Mouse (Mus musculus) kidney, embryonic 15.5 days (tissue): ENCODE results near the gene Ntpcr. TPM values are rescaled to one million over a fixed set of nuclear protein-coding genes. Genes with fewer than 3 reads are reported as not detected.
A peak's percentile ranks its signal among the peaks of the same experiment; 100 is the strongest.

Experiments
- ATAC-seq: fragments of 200-750 bp; cut with Nextera tagmentation; replicated peaks from 2 replicates; pipeline ENCODE4 v1.8.0; 2017; ENCODE audit warnings: moderate TSS enrichment; ENCODE audit not compliant: low FRiP score
- H3K27ac ChIP-seq: fragments of 300-500 bp; sonication (generic); 2 replicates; pipeline ENCODE4 v1.5.1; 2015; ENCODE audit warnings: mild to moderate bottlenecking, inconsistent platforms
- H3K27me3 ChIP-seq: fragments of 300-500 bp; sonication (generic); 2 replicates; pipeline ENCODE4 v1.6.1; 2015; ENCODE audit warnings: inconsistent platforms
- H3K36me3 ChIP-seq: fragments of 300-500 bp; sonication (generic); 2 replicates; pipeline ENCODE4 v1.6.1; 2015; ENCODE audit warnings: inconsistent platforms
- H3K4me1 ChIP-seq: fragments of 300-500 bp; sonication (generic); 2 replicates; pipeline ENCODE4 v1.6.1; 2015; ENCODE audit warnings: inconsistent platforms
- H3K4me2 ChIP-seq: fragments of 300-500 bp; sonication (generic); 2 replicates; pipeline ENCODE4 v1.6.1; 2015; ENCODE audit warnings: moderate library complexity, mild to moderate bottlenecking, inconsistent platforms
- H3K4me3 ChIP-seq: fragments of 300-500 bp; sonication (generic); replicated peaks from 2 replicates; pipeline ENCODE4 v1.5.1; 2015; ENCODE audit warnings: mild to moderate bottlenecking, inconsistent platforms
- H3K9ac ChIP-seq: fragments of 300-500 bp; sonication (generic); 2 replicates; pipeline ENCODE4 v1.6.1; 2015; ENCODE audit warnings: mild to moderate bottlenecking, inconsistent platforms
- H3K9me3 ChIP-seq: fragments of 300-500 bp; sonication (generic); replicated peaks from 2 replicates; pipeline ENCODE4 v1.6.1; 2016; ENCODE audit warnings: inconsistent platforms
- WGBS: fragments of 180-500 bp; shearing (Covaris S2); methylation state at CpG from one replicate; pipeline ENCODE4 v1.1.7; 2015; ENCODE audit warnings: mixed read lengths; 5-methylcytosine and 5-hydroxymethylcytosine counted together
- polyA plus RNA-seq: library from polyadenylated mRNA; unstranded; fragments of >200 nt; fragmentation: Nextera tagmentation; extraction: Ambion mirVana; gene quantifications from 2 replicates; pipeline ENCODE4 v1.2.1, GENCODE M21; 2015

Gene Ntpcr
- polyA plus RNA-seq, 1 experiment from 2014 or later, result 28.7 TPM

- Histone ChIP-seq H3K4me2 (no peak overlapping the region), H3K9me3 (no peaks in the 10 kb centered on the region), H3K4me1 (peaks cover 40% of the 10 kb centered on the region), H3K36me3 (no peaks in the 10 kb centered on the region), H3K4me3 (no peak overlapping the region), H3K27me3 (no peaks in the 10 kb centered on the region), H3K9ac (no peak overlapping the region), H3K27ac (peak overlapping the region; percentile 15)
- peak; percentile 38 for ATAC-seq
- 13% methylated on average over 8 of the region's 8 CpGs for WGBS
Measured at GRCm38 (mm10) chr8:125779656-125780055, 49.9 kb downstream of the Ntpcr start.

GRCm38 (mm10) chr8:125782161-125782560 lies 52.4 kb downstream of the Ntpcr start:
- H3K4me3 ChIP-seq, result no peak overlapping the region
- WGBS, result 60% methylated on average over 3 of the region's 3 CpGs
- H3K4me2 ChIP-seq, result no peak overlapping the region
- peaks cover 35% of the 10 kb centered on the region for H3K4me1 ChIP-seq
- ATAC-seq, result peak; percentile 53; the same call in 1 of the 2 replicates
- H3K27ac ChIP-seq, result no peak overlapping the region
- H3K36me3 ChIP-seq, result no peaks in the 10 kb centered on the region
- H3K9ac ChIP-seq, result no peak overlapping the region
- H3K27me3 ChIP-seq, result no peaks in the 10 kb centered on the region
- no peaks in the 10 kb centered on the region for H3K9me3 ChIP-seq

- 81% methylated on average over 7 of the region's 7 CpGs for WGBS
- Histone ChIP-seq H3K9me3 (no peaks in the 10 kb centered on the region), H3K27me3 (no peaks in the 10 kb centered on the region), H3K4me1 (peaks cover 10% of the 10 kb centered on the region; the same call in 1 of the 2 replicates), H3K9ac (no peak overlapping the region), H3K4me3 (no peak overlapping the region), H3K27ac (no peak overlapping the region), H3K36me3 (no peaks in the 10 kb centered on the region), H3K4me2 (no peak overlapping the region)
- ATAC-seq, result no peak
Measured at GRCm38 (mm10) chr8:125786886-125787285, 57.1 kb downstream of the Ntpcr start.

- no peak for ATAC-seq
- peaks cover 13% of the 10 kb centered on the region for H3K4me1 ChIP-seq
- H3K4me3 ChIP-seq, result no peak overlapping the region
- H3K27me3 ChIP-seq, result no peaks in the 10 kb centered on the region
- H3K4me2 ChIP-seq, result no peak overlapping the region
- H3K9me3 ChIP-seq, result no peaks in the 10 kb centered on the region
- 69% methylated on average over 9 of the region's 9 CpGs for WGBS
- no peaks in the 10 kb centered on the region for H3K36me3 ChIP-seq
- no peak overlapping the region for H3K27ac ChIP-seq
- H3K9ac ChIP-seq, result no peak overlapping the region
Measured at GRCm38 (mm10) chr8:125792816-125793455, 63.2 kb downstream of the Ntpcr start.

GRCm38 (mm10) chr8:125795341-125795740 lies 65.6 kb downstream of the Ntpcr start:
- Histone ChIP-seq H3K9me3 (no peaks in the 10 kb centered on the region), H3K27ac (peak overlapping the region; percentile 54), H3K4me2 (no peak overlapping the region), H3K4me3 (no peak overlapping the region), H3K36me3 (no peaks in the 10 kb centered on the region), H3K4me1 (peaks cover 13% of the 10 kb centered on the region), H3K27me3 (no peaks in the 10 kb centered on the region), H3K9ac (no peak overlapping the region)
- peak; percentile 76 for ATAC-seq
- 37% methylated on average over 2 of the region's 2 CpGs for WGBS

GRCm38 (mm10) chr8:125796970-125797369 lies 67.2 kb downstream of the Ntpcr start:
- Histone ChIP-seq H3K27me3 (no peaks in the 10 kb centered on the region), H3K4me2 (no peak overlapping the region), H3K4me3 (no peak overlapping the region), H3K36me3 (no peaks in the 10 kb centered on the region), H3K27ac (no peak overlapping the region), H3K9ac (no peak overlapping the region), H3K4me1 (peaks cover 13% of the 10 kb centered on the region), H3K9me3 (no peaks in the 10 kb centered on the region)
- ATAC-seq, result no peak
- WGBS, result 90% methylated on average over 2 of the region's 2 CpGs

Other genes starting within 250 kb of the Ntpcr start
- gene Sipa1l2, start 160.2 kb upstream of the Ntpcr start, polyA plus RNA-seq, result 16.9 and 17.4 TPM in 2 replicates
- 6.1 and 7.1 TPM in 2 replicates for gene Map10, start 60.1 kb upstream of the Ntpcr start, polyA plus RNA-seq
- gene Pcnx2, start 168.4 kb downstream of the Ntpcr start, polyA plus RNA-seq, result 0.24 and 0.48 TPM in 2 replicates
- 4.2 and 4.6 TPM in 2 replicates for gene Map3k21, start 180.5 kb downstream of the Ntpcr start, polyA plus RNA-seq